Mouse (Mus musculus) brain, embryonic 18.5 days (tissue): ENCODE data around the gene Atp6v0d1.
"Not testable (repeated sequence)": the region's sequence is repeated elsewhere in the genome, so short reads cannot be mapped to it uniquely, and the experiment has no call there.

ENCODE experiments used
- DNase-seq: peaks from one replicate; pipeline ENCODE4 v3.0.0-alpha.2; 2012; ENCODE audit warnings: low read depth, low spot score

Gene Atp6v0d1

DNA sequence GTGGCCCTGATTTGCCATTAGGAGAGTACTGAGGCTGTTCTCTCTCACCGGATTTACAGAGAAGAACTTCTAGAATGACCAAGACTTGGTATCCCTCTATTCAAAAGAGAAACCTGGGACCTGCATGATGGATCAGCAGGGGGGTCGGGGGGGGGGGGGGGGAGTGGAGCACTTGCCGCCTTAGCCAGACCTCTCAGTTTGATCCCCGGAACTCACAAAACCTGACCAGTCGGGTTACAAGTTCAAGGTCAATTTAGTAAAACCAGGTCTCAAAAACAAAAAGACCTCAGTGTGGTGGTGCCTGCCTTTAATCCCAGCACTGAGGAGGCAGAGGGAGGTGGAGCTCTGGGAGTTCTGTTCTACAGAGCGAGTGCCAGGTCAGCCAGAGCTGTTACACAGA is 8.9 kb upstream of the Atp6v0d1 start:
- DNase-seq, result no peak

DNA sequence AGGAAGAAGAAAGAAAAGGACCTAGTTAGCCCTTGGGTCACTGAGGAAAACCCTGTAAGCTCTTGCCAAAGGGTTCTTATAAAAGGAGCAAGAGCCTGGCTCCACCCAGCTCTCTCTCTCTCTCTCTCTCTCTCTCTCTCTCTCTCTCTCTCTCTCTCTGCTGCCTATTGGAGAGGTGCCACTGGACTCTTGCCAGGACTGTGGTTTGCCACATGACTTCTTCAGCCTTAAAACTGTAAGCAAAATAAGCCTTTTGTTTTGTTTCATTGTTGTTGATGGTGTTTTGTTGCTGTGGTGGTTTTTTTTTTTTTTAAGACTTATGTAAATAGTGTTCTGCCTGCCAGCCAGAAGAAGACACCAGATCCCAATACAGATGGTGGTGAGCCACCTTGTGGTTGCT is 7.6 kb upstream of the Atp6v0d1 start:
- no peak for DNase-seq

DNA sequence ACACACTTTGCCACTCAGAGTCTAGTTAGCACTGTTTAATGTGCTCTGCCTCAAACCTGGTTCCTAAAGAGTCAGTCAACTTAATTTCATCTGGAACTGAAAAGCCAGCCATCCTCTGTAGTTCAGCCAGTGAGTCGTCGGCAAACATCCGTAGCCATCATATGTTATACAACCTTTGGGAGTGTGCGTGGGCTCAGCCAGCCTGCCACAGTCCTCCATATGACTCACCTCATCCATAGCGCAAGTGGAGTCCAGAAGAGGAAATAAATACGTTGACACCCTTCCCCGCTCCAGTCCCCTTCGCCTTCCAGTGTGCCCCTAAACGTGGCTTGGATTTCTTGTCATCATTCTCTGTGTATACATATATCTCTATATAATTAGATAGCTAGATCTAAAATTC is 6.0 kb upstream of the Atp6v0d1 start:
- no peak for DNase-seq

DNA sequence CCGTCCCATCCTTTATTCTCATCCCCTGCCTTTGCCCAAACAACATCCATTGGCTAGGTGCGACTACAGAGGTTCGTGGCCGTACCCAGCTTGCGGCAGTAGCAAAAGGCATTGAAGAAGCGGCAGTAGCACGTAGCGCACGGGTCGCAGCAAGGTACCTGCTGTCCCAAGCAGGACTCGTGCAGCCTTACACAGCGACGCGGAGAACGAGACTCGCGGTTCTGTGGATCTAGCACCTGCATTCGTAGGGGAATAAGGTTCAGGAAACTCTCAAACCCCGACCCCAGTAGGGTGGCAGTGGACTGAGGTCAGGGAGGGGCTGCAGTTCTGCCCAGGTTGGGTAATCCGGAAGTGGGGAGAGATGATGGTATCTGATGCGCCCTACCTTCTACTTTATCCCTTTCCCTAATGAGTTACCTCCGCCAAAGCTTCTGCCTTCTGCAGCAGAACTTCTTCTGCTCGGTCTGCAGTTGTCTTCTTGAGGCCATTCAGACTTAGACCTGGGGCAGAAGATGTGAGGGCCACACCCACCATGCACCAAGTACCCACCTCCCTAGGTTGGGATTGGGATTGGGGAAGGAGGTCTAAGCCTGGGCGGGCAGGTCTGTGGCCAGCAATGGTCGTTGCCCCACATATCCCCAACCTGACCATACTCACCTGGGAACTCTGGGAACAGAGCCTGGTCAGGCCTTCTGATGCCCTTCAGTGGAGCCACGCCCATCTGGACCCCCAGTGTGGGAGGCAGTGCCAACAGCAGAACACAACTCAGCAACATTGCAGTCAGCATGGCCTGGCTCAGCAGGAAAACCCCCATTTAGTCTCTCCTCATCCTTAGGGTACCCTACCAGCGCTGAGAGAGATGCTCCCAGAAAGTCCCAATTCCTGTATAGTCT is 1.1 kb upstream of the Atp6v0d1 start:
- no peak for DNase-seq

DNA sequence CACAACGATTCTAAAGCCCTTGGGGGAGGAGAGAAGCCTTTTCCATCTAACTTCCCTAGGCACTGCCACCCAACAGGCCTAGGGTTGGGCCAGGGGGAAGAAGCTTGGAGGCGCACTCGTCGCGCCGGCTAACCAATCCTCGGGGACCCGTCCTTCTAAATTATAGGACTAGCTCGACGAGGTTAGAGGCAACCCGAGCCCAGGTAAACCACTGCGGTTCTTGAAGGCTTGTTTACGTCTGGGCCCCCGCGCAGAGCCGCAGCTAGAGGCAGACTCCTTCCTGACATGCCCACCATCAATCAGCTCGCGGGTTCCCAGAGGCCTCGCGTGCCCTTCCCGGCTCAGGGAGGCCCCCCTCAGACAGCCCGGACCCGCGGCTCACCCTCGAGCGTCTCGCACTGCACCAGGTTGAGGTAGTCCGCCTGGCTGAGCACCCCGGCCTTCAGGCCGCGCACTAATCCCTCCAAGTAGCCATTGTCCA is 406 bp downstream of the Atp6v0d1 start:
- no peak for DNase-seq

DNA sequence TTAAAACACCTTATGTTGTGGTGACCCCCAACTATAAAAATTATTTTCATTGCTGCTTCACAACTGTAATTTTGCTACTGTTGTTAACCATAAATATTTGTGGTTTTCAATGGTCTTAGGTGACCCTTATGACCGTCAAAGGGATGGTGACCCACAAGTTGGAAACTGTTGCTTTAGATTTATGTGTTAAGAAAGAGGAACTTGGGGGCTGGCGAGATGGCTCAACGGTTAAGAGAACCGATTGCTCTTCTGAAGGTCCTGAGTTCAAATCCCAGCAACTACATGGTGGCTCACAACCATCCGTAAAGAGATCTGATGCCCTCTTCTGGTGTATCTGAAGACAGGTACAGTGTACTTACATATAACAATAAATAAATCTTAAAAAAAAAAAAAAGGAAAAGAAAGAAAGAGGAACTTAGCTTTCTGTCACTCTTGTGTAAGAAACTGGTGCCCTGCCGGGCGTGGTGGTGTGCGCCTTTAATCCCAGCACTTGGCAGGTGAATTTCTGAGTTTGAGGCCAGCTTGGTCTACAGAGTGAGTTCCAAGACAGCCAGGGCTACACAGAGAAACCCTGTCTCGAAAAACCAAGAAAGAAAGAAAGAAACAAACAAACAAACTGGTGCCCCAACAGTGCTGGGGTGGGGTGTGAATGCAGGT is 1.1 kb downstream of the Atp6v0d1 start:
- DNase-seq, result not testable (repeated sequence)

DNA sequence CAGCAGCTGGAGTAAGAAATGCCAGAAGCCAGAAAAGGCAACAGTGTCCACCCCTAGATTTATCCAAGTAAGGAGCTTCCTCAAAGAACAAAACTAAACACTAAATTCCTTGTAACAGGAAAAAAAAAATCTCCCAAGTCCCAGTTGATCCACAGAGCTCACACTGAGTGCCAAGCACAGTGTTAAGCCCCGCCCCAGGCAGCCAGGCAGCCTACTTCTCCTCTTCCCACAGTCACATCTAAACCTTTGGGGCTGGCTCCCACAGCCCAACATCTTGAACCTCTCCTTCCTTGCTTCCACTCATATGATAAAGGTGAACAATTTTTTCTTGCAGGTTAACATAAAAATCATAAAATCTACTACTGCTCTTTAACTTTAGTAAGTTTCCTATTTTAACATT is 2.0 kb downstream of the Atp6v0d1 start:
- DNase-seq, result no peak

DNA sequence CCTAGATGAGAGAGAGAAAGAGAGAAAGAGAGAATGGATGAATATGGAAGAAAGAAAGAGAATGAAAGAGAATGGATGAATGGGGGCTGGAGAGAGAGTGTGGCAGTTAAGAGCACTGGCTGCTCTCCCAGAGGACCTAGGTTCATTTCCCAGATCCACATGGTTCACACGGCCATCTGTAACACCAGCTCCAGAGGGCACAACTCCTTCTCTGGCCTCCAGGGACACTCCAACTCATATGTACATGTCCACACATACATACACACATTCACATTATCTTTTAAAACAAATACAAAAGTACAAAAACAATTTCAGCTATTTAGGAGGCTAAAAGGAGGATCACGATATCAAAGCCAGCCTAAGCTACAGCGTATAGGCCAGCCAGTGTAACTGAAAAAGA is 3.0 kb downstream of the Atp6v0d1 start:
- DNase-seq, result no peak

DNA sequence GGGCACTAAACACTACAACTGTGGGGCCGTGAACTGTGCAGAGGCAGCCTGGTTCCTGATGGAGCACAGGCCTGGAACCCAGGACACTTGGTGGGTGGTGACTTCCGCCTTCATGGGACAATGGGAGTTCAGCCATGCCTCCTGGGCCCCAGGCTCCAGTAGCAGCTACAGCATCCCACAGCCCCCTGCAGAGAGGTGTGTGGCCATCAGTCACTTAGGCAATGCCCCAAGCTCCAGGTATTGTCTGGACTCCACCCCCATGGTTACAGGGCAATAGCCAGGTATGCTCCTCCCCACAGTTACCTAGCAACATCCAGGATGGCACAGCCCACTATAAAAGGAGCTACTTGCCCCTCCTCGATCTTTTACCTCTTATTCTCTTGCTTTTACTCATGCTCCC is 10.6 kb downstream of the Atp6v0d1 start:
- DNase-seq, result no peak

DNA sequence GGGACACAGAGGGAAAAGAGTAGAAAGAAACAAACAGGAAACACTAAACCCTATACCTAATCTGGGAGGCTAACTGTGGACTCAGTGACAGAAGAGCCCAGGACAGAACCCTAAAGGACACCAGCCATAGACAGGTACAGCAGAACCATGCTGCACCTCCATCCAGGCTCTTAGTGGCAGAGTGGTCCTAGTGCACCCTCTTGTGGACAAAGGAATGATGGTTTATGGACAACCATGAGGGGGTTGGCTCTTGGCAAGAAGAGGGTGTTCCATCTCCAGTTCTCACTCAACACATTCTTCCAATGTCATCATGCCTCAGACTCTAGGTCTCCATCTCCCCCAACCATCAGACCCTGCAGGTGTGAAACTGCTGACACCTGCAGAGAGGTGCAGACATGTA is 11.8 kb downstream of the Atp6v0d1 start:
- no peak for DNase-seq

DNA sequence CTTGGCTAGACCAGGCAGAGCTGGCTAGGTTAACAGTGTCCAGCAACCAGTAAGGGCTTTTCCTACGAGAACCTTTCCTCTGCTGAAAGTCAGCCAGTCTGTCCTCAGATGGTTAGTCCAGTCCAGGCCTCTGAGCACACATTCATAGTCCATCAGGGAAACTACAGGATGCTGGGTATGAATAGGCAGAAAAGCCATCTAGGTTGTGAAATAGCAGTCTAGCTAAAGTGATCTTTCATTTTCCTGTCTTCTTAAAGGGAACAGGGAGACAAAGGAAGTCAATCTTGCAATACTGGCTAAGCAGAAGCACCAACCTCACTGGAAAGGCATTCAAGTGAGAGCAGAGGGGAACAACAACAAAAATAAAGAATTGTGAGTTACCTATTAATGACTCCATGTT is 13.0 kb downstream of the Atp6v0d1 start:
- no peak for DNase-seq

DNA sequence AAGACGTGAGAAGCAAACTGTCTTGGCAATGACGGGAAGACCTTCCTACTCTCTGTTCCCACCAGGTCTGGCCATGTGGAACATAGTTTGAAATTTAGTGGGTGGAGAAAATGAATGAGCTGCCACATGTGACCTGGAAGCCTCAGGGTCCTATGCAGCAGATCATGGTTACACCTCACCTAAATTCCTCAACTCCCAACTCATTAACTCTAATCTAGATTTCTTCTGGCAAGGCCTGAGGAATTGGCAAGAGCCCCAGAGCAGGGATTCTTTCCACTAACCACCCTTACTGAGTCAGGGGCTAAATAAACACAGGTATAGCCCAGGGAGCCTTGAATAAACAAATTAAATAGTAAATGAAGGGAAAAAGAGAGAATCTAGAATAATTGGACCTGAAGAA is 13.8 kb downstream of the Atp6v0d1 start:
- no peak for DNase-seq

DNA sequence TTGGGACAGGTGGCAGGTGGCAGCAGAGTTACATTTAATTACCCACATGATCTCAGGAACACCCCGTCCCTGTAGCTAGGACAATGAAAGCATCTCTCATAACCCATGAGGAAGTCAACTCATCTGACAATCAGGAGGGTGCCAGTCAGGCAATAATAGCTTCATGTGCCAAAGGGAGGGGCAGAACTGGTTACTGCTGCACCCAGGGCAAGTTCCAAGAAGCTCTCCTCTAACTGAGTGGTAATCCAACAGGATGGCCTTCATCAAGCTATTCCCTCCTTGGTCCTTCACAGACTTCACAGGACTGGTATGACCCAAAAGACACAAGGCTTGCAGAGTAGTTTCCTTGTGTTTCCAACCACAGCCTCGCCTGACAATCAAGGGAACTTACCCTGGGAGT is 15.8 kb downstream of the Atp6v0d1 start:
- no peak for DNase-seq

DNA sequence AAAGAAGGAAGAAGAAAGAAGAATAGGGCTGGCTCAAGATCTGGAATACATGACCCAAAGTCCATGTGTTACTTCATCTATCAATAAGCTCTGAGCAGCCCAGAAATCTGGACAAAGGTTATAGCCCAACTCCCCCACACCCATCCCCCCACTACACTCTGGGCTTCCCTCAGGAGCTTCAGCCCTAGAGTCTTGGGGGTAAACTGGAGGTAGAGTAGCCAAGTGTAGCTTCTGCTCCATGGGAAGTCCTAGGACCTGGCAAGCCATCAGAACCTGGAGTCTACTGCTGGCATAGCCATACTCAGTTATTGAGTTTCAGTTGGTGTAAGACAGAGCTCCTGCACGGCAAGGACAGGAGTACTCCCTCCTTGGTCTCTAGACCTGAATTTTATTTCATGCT is 16.3 kb downstream of the Atp6v0d1 start:
- no peak for DNase-seq

DNA sequence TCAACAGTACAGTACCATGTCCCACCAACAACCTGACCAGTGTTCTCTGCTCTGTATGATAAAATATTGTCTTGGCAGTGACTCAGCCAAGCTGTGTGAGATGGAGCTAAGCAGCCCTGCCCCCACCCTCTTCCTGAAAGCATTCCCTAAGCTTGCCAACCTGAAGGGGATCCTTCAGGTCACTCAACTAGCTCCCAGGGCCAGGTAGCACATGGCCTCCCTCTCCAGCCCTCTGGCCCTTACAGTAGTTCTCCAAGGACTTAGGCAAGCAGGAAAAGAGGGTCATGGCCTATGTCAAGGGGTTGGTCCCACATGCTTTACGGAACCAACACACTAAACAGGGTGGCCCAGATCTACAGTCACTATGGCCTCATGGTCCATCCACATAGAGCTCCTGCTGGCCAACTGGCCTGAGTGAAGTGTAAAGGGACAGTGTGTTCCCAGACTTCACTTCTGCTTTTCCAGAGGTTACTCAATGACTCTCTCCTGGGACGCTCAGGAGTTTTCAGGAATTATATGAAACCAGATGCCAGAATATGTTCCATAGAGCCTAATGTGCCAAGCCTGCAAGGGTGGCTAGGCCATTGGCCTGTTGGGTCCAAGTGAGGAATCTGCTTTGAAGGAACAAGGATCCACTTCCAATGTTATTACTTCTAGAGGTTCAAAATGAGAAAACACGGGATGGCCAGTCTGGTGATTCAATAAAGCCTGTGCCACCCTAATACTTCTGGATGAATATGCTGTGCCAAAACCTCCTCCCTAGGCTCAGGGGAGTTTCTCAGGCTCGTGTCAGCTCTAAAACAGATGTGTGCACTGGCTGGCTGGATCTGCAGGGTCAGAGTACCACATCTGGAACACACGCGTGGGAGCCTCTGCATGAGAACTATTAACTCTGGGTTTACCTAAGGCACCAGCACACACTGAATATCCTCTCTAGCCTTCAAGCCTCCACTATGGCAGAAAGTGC is 19.2 kb downstream of the Atp6v0d1 start:
- DNase-seq, result no peak

DNA sequence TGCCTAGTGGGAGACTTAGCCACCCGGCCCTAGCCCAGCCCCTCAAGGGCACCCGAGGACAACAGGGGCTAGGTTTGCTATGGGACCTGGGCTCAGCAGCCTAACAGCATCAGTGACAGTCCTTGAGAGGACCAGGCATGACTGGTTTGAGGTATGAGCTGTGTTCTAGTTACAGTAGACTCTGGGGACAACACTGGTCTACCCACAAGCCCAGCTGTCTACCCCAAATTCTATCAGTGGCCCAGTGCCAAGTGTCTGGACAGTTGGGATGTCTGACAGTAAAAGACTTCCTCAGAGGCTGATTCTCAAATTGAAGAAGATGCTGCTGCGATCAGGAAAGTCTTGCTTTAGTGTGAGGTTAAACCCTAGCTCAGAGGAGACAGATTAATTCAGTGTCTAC is 20.6 kb downstream of the Atp6v0d1 start:
- DNase-seq, result no peak

DNA sequence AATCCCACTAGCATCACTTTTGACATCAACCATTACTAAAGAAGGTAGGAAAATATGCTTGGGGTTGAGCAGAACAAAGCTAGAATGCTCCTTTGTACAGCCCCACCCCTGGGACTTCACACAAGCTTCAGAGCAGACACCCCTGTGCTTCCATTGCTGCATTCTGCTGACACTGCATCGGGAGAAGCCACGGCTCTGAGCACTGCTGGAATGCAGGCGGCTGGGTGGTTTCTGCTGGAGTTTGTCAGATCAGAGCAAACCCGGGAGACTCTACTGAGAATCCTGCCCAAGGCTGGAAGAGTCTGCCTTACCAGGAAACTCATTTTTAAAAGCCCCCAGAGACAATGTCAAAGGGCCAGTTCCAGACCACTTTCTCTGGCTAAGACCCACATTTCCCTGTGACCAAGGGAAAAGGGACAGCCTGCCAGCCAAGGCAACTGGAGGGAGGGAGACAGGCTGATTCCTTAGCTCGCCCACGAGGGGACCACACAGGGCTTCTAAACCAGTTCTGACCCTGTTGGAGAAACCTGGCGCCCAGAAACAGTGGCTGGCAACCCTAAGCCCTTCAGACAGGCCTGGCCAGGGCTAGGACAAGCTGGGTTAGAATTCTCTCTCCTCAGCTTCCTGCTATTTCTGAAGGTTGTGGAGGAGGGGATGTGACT is 21.2 kb downstream of the Atp6v0d1 start:
- no peak for DNase-seq

DNA sequence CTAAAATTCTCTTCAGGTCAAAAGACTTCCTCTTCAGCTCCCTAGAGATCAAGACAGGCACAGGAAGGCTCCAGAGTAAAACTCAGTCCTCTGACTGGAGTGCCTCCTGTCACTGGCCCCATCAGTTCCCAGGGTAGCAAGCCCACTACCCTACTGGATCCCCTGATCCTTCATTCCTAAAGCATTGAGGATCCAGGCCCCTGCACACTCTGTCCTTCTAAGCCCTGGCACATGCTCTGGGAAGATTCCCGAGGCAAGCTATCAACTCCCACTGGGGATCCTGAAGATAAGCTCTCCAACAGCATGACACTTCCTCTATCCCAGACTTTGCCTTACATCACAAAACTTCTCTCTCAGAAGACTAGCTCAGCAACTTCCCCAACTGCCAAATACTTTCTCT is 22.1 kb downstream of the Atp6v0d1 start:
- no peak for DNase-seq

DNA sequence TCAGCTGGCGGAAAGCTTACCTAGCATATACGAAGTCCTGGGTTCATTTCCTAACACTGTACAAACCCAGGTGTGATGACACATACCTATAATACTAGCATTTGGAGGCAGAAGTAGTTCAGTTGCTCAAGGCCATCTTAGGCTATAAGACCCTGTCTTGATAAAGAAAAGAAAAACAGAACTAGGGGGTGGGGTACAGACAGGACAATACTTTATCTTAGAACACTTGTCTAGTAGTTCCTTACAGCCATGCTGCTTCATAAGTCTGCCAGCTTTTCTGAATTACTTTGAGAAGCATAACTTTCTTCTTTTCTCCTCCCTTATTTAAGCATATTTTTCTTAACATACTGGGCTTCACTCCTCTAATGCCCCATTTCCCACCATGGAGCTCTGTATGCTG is 23.0 kb downstream of the Atp6v0d1 start:
- no peak for DNase-seq

DNA sequence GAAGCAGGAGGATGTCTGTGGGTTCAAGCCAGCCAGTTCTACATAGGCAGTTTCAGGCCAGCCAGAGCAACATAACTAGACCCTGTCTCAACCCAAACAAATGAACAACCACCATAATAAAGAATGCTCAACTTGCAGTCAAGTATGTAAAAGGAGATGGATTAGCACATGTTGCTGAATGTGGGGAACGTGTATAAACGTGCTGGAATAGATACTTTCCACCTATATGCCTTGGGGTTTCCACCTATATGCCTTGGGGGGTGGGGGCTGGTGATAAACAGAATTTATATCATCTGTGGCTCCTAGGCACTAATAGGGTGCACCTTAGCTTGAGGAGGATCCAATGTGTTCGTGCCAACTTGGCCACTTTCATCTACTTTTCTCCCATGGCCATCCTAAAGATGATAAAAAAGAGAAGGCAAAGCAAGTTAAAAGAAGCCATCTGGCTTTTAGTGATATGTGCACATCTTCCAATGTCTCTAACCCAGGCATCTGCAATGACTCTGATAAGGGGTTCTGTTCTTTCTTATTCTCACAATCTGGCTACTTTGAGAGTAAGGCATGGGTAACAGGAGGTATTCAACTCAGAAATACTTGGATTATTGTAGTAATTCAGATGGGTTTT is 23.7 kb downstream of the Atp6v0d1 start:
- no peak for DNase-seq

DNA sequence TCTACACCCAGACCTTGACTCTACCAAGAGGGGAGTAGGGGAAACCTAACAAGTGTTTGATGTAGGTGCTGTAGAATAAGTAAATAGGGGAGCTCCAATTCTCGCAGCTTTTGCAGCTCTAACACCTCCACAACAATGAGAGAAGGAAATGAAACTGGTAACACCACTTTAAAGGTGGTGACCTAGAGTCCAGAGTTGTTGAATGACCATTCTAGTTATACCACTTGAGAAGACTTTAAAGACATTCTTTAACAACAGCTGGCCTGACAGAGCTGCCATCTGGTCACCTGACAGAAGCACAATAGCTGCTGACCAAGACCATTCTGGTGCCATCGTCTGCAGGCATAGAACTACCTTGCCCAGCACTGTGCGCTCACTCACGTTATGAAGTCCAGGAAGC is 26.9 kb downstream of the Atp6v0d1 start:
- DNase-seq, result no peak
